Mouse (Mus musculus): ENCODE results near the gene Ksr2.

GRCm38 (mm10) chr5:117688738-117689137 is 274.9 kb downstream of the Ksr2 start:
- TF ChIP-seq CTCF (IDR thresholded peaks at IDR 0.05; ENCODE audit: extremely low read depth, insufficient read length, insufficient replicate concordance, low read depth, low read length) (no peak), POLR2A (IDR thresholded peaks at IDR 0.05; ENCODE audit: low read depth, low read length) (no peak)

Measured in small intestine, adult 2 months (tissue).